Mouse (Mus musculus) ES-E14 (cell line): ENCODE results near the gene Sh3bp2. TPM values are rescaled to one million over a fixed set of nuclear protein-coding genes. Genes with fewer than 3 reads are reported as not detected.

Source experiments
- DNase-seq: peaks from one replicate; pipeline ENCODE4 v3.0.0-alpha.2; 2013; ENCODE audit warnings: low read depth, low spot score
- H3K27ac ChIP-seq: 2 replicates; pipeline ENCODE4 v1.5.1; 2012; ENCODE audit warnings: low read depth, mild to moderate bottlenecking, low read length, moderate library complexity, mixed read lengths; ENCODE audit not compliant: poor library complexity, insufficient read depth, severe bottlenecking
- H3K36me3 ChIP-seq: 2 replicates; pipeline ENCODE4 v1.6.1; 2012; ENCODE audit warnings: mild to moderate bottlenecking, low read length, moderate library complexity, mixed read lengths; ENCODE audit not compliant: control insufficient read depth, poor library complexity, insufficient read depth, severe bottlenecking
- H3K4me1 ChIP-seq, 2 experiments: fragments of 150-350 bp in 1 of 2; sonication (generic) in 1 of 2; 2 replicates each; pipeline ENCODE4 v1.6.1; 2012; ENCODE audit warnings: low read length in 2 of 2, mild to moderate bottlenecking in 1 of 2, mixed read lengths in 1 of 2; ENCODE audit not compliant: control insufficient read depth in 2 of 2, insufficient read depth in 2 of 2, poor library complexity in 1 of 2
- H3K4me3 ChIP-seq, 2 experiments: fragments of 150-350 bp in 1 of 2; sonication (generic) in 1 of 2; 2 replicates each; pipeline ENCODE4 v1.5.1; 2012; ENCODE audit warnings: low read length in 2 of 2, low read depth in 1 of 2, mild to moderate bottlenecking in 1 of 2, mixed read lengths in 1 of 2; ENCODE audit not compliant: insufficient read depth in 1 of 2, poor library complexity in 1 of 2, severe bottlenecking in 1 of 2
- H3K9ac ChIP-seq: 2 replicates; pipeline ENCODE4 v1.6.1; 2012; ENCODE audit warnings: low read depth, mild to moderate bottlenecking, low read length, mixed read lengths; ENCODE audit not compliant: poor library complexity, insufficient read depth, severe bottlenecking
- H3K9me3 ChIP-seq: fragments of 150-350 bp; sonication (generic); 2 replicates; pipeline ENCODE4 v1.6.1; 2012; ENCODE audit warnings: low read depth, mild to moderate bottlenecking, low read length; ENCODE audit not compliant: control insufficient read depth, insufficient read depth
- CHD2 ChIP-seq: IDR thresholded peaks from 2 replicates; pipeline ENCODE4 v1.6.1; 2014; ENCODE audit warnings: mild to moderate bottlenecking, low read depth, low read length, inconsistent platforms
- HCFC1 ChIP-seq: IDR thresholded peaks from 2 replicates; pipeline ENCODE4 v1.6.1; 2012; ENCODE audit warnings: low read length, inconsistent platforms, borderline replicate concordance; ENCODE audit not compliant: insufficient read depth
- MAFK ChIP-seq: IDR thresholded peaks from 2 replicates; pipeline ENCODE4 v1.6.1; 2014; ENCODE audit warnings: mild to moderate bottlenecking, low read depth, low read length, inconsistent platforms; ENCODE audit not compliant: insufficient read depth
- ZC3H11A ChIP-seq: IDR thresholded peaks from 2 replicates; pipeline ENCODE4 v1.6.1; 2012; ENCODE audit warnings: low read depth, mild to moderate bottlenecking, inconsistent platforms, low read length, borderline replicate concordance
- ZNF384 ChIP-seq: IDR thresholded peaks from 2 replicates; pipeline ENCODE4 v1.6.1; 2012; ENCODE audit warnings: low read depth, low read length, inconsistent platforms
- in situ Hi-C, 2 experiments: fragments of 600-800 bp; cut with MboI; formaldehyde crosslinking; loops; one replicate each; pipeline ENCODE4 v1.15.1; 2025; ENCODE audit warnings: low sequenced_read_pairs in 2 of 2, inconsistent platforms in 1 of 2; ENCODE audit not compliant: unreplicated experiment in 2 of 2
- total RNA-seq: library from RNA; depleted of rRNA; stranded (reverse); fragments of 300-350 nt; gene quantifications from 2 replicates; pipeline ENCODE4 v1.2.3, GENCODE M21; 2012

The Sh3bp2 gene
- total RNA-seq, 1 experiment, result 2.4 TPM

DNA sequence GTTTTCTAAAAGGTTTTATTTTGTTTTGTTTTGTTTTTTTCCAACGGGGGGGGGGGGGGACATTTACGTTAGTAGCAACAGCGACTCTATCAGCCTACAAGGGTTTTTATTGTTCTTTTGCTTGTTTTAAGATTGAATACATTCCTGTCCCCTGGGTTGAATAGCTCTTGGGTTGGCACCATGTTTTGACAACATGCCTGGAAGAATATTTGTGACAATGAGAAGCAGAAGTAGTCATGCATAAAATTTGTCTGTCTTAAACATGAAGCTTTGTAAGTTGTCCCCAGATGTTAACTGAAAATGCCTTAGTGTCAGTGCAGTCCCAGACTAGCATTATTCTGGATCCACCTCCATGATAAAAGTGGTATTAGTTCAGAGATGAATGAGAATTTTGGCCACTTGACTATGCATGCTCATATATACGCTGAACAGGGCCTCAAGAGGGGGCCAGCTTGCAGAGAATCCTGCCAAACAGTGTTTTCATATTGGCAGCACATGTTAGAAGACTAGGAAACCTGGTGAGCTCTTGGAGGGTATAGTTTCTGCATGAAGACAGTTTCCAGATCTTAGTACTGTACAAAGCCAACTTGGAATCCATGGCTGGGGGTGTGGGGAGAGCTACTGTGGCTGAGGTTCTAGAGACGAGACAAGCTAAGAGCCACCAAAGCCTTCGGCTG is 36.8 kb upstream of the Sh3bp2 start:
- no peaks in the 10 kb centered on the region for H3K9me3 ChIP-seq
- H3K4me3 ChIP-seq, result no peak overlapping the region
- no peaks in the 10 kb centered on the region for H3K4me1 ChIP-seq
- TF ChIP-seq ZC3H11A (no peak), CHD2 (no peak), MAFK (no peak), HCFC1 (no peak), ZNF384 (no peak)
- in situ Hi-C loops, result no loop called here
- no peaks in the 10 kb centered on the region for H3K36me3 ChIP-seq
- no peak overlapping the region for H3K9ac ChIP-seq
- DNase-seq, result no peak
- H3K27ac ChIP-seq, result no peak overlapping the region

DNA sequence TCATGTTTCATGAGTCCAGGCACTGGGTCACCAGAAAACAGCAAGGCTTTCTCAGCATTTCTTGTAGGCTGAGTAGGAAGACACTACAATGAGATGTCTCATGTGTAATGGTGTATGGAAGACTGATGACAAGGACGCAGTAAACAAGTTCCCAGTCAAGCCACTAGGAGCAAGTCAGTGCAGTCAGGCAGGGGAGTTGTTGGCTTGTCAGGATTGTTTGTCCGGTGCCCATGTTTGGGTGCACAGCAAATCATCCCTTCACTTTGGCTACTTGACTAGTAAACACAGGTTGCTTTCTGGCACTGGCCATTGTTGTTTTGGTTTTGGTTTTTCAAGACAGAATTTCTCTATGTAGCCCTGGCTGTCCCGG is 36.2 kb upstream of the Sh3bp2 start:
- Histone ChIP-seq H3K9me3 (no peaks in the 10 kb centered on the region), H3K9ac (no peak overlapping the region), H3K4me1 (no peaks in the 10 kb centered on the region), H3K36me3 (no peaks in the 10 kb centered on the region), H3K4me3 (no peak overlapping the region), H3K27ac (no peak overlapping the region)
- DNase-seq, result no peak
- TF ChIP-seq HCFC1, result no peak
- TF ChIP-seq MAFK, result no peak
- TF ChIP-seq CHD2, result no peak
- no peak for TF ChIP-seq ZC3H11A
- no peak for TF ChIP-seq ZNF384
- in situ Hi-C loops, result no loop called here

DNA sequence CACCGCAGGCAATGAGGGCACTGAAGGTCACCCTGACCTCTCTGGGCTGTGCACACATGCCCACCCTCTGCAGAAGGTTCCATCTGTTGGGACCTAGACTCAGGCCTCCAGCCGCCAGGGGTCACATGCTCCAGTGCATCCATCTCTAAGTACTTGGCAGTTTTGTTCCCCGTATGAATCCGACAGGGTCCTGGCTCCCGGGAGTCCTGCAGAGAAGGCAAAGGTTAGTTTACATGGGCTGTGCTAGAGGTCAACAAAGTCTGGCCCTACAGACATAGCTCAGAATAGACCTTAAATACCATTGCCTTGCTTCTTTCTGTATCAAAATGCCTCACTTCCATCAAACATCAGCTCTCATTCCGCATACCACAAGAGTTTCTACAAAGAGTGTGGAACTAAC is 28.9 kb upstream of the Sh3bp2 start:
- H3K9ac ChIP-seq, result no peak overlapping the region
- no peak overlapping the region for H3K4me3 ChIP-seq
- H3K4me1 ChIP-seq, result peaks cover 0 to 2% of the 10 kb centered on the region in 2 experiments; a peak in 1 of 4 replicates
- DNase-seq, result no peak
- TF ChIP-seq HCFC1, result no peak
- no peak for TF ChIP-seq CHD2
- TF ChIP-seq MAFK, result no peak
- no peak for TF ChIP-seq ZC3H11A
- no peak for TF ChIP-seq ZNF384
- no peak overlapping the region for H3K27ac ChIP-seq
- no peaks in the 10 kb centered on the region for H3K9me3 ChIP-seq
- in situ Hi-C loops, result no loop called here
- H3K36me3 ChIP-seq, result no peaks in the 10 kb centered on the region; the same call in 1 of the 2 replicates

DNA sequence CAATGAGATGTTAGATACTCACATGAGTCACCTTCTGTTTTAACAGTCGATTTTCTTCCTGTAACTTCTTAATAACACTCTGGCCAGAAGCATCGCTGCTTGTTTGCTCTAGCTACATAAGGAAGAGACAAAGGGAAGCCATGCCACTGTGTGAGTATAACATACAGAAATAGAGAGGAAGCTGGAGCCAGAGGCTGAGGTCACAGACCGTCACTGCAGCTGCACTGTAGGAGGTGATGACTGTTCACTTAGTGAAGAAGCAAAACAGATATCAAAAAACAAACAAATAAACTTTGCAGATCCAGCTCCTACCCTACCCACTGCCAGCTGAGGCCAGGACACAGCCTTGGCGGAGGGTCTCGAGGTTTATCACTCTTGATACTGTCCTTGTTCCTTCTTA is 24.8 kb upstream of the Sh3bp2 start:
- in situ Hi-C loops, result no loop called here

More for the DNA sequence above, 24.8 kb upstream of the Sh3bp2 start:
- Histone ChIP-seq H3K36me3 (no peaks in the 10 kb centered on the region; the same call in 1 of the 2 replicates), H3K4me1 (peaks cover 0 to 2% of the 10 kb centered on the region in 2 experiments; a peak in 1 of 4 replicates), H3K4me3 (no peak overlapping the region), H3K27ac (no peak overlapping the region), H3K9ac (no peak overlapping the region), H3K9me3 (no peaks in the 10 kb centered on the region)
- no peak for DNase-seq
- no peak for TF ChIP-seq ZNF384
- TF ChIP-seq CHD2, result no peak
- no peak for TF ChIP-seq MAFK
